Mouse (Mus musculus) hindbrain, embryonic 15.5 days (tissue): ENCODE measurements at regions not wholly inside any gene's neighbourhood (a gene's known extent, or its start where the extent isn't known, plus 50 kb on each side); places are given as distances from the start of the nearest gene placed in this dataset.
"Not testable (repeated sequence)": the region's sequence is repeated elsewhere in the genome, so short reads cannot be mapped to it uniquely, and the experiment has no call there.

Experiments
- ATAC-seq: fragments of 200-750 bp; cut with Nextera tagmentation; 2 replicates; pipeline ENCODE4 v1.8.0; 2017; ENCODE audit warnings: low read depth, moderate number of reproducible peaks, moderate TSS enrichment; ENCODE audit not compliant: low FRiP score
- H3K27ac ChIP-seq: fragments of 300-500 bp; sonication (generic); replicated peaks from 2 replicates; pipeline ENCODE4 v1.5.1; 2015; ENCODE audit warnings: mild to moderate bottlenecking, inconsistent platforms
- H3K27me3 ChIP-seq: fragments of 300-500 bp; sonication (generic); 2 replicates; pipeline ENCODE4 v1.6.1; 2015; ENCODE audit warnings: control low read depth, inconsistent platforms
- H3K36me3 ChIP-seq: fragments of 300-500 bp; sonication (generic); 2 replicates; pipeline ENCODE4 v1.6.1; 2015; ENCODE audit warnings: control low read depth, inconsistent platforms
- H3K4me1 ChIP-seq: fragments of 300-500 bp; sonication (generic); replicated peaks from 2 replicates; pipeline ENCODE4 v1.6.1; 2015; ENCODE audit warnings: control low read depth, inconsistent platforms
- H3K4me2 ChIP-seq: fragments of 300-500 bp; sonication (generic); 2 replicates; pipeline ENCODE4 v1.6.1; 2015; ENCODE audit warnings: moderate library complexity, mild to moderate bottlenecking, inconsistent platforms
- H3K4me3 ChIP-seq: fragments of 300-500 bp; sonication (generic); 2 replicates; pipeline ENCODE4 v1.5.1; 2015; ENCODE audit warnings: mild to moderate bottlenecking, inconsistent platforms
- H3K9ac ChIP-seq: fragments of 300-500 bp; sonication (generic); 2 replicates; pipeline ENCODE4 v1.6.1; 2015; ENCODE audit warnings: inconsistent platforms
- H3K9me3 ChIP-seq: fragments of 300-500 bp; sonication (generic); 2 replicates; pipeline ENCODE4 v1.6.1; 2016; ENCODE audit warnings: control low read depth, inconsistent platforms
- WGBS: fragments of 180-500 bp; shearing (Covaris S2); methylation state at CpG from one replicate; pipeline ENCODE4 v1.1.7; 2015; 5-methylcytosine and 5-hydroxymethylcytosine counted together

DNA sequence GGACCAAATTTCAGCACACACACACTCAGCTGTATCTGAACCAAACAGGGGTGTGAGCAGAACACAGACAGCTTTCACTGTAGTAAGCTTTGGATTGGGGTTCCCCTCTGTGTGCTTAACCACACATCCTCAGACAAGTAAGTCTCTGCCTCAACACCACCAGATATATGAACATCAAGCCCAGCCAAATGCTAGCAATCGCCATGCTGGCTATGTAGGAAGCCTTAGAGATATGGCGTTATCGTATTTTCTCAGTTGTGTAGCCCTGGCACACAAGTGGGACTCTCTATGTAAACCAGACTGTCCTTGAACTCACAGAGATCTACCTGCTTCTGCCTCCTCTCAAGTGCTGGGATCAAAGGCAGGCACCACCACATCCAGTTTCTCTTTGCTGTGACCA is 99.9 kb upstream of the Plcl2 start:
- Histone ChIP-seq H3K36me3 (no peaks in the 10 kb centered on the region), H3K4me1 (no peaks in the 10 kb centered on the region), H3K27me3 (no peaks in the 10 kb centered on the region), H3K27ac (no peak overlapping the region), H3K9me3 (no peaks in the 10 kb centered on the region), H3K4me3 (no peak overlapping the region), H3K4me2 (no peak overlapping the region), H3K9ac (no peak overlapping the region)
- ATAC-seq, result no peak
- WGBS, result 96% methylated on average over 3 of the region's 3 CpGs

DNA sequence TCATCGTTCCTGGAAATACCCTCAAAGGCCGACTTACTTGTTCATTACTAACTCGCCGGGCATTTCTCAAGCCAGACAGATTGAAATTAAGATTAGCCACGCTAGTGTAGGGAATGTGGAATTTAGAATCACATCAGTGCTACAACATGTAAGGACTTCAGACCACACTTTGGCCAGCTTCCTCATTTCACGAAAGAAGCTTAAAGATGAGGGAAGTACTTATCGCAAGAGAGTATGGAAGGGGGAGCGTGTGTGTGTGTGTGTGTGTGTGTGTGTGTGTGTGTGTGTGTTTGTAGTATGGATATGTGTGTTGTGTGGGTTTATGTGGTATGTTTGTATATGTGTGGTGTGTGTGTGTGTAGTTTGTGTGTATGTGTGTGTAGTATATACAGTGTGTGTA is 99.3 kb upstream of the Plcl2 start:
- Histone ChIP-seq H3K27me3 (no peaks in the 10 kb centered on the region), H3K9me3 (no peaks in the 10 kb centered on the region), H3K4me3 (no peak overlapping the region), H3K9ac (no peak overlapping the region), H3K27ac (no peak overlapping the region), H3K4me2 (no peak overlapping the region), H3K36me3 (no peaks in the 10 kb centered on the region), H3K4me1 (no peaks in the 10 kb centered on the region)
- no peak for ATAC-seq
- WGBS, result 91% methylated on average over 8 of the region's 8 CpGs

DNA sequence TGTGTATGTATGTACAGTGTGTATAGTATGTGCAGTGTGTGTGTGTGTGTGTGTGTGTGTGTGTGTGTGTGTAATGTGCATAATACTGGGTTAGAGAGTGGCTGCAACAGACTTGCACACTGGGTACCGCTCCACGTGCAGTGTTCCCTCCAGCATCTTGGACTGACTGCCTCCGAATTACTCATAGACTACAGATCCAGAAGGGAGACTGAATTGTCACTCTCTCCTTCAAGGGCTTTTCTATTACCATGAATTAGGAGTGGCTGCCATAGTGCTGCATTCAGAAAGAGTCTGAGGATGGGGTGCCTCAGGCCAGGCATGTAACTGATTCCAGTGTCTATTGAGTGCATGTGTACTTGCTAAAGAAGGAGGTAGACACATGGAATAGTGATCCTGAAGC is 98.9 kb upstream of the Plcl2 start:
- Histone ChIP-seq H3K9ac (no peak overlapping the region), H3K27me3 (no peaks in the 10 kb centered on the region), H3K4me2 (no peak overlapping the region), H3K36me3 (no peaks in the 10 kb centered on the region), H3K4me1 (no peaks in the 10 kb centered on the region), H3K4me3 (no peak overlapping the region), H3K9me3 (no peaks in the 10 kb centered on the region), H3K27ac (no peak overlapping the region)
- ATAC-seq, result no peak
- 82% methylated on average over 3 of the region's 3 CpGs for WGBS

DNA sequence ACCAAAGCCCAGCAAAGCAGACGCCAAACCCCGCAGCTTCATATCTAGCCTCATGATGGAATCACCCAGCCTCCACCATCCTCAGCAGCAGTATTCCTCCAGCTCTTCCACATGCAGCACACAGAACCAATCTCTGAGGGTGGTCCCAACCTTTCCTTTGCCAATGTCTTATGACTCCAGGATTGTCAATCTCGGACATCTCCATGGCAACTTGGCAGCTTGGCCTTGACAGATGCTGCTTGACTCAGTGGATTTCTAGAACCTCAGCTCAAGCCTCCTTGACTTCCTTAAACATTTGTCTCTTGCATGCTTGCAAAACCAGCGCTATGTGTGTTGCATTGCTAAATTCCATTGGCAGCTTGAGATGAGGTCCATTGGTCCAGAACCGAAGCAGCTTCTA is 96.8 kb upstream of the Plcl2 start:
- no peak overlapping the region for H3K27ac ChIP-seq
- no peaks in the 10 kb centered on the region for H3K27me3 ChIP-seq
- H3K9me3 ChIP-seq, result no peaks in the 10 kb centered on the region
- WGBS, result 84% methylated on average over 5 of the region's 5 CpGs
- no peaks in the 10 kb centered on the region for H3K4me1 ChIP-seq
- no peak for ATAC-seq
- no peak overlapping the region for H3K4me3 ChIP-seq
- no peak overlapping the region for H3K4me2 ChIP-seq
- no peaks in the 10 kb centered on the region for H3K36me3 ChIP-seq
- no peak overlapping the region for H3K9ac ChIP-seq

DNA sequence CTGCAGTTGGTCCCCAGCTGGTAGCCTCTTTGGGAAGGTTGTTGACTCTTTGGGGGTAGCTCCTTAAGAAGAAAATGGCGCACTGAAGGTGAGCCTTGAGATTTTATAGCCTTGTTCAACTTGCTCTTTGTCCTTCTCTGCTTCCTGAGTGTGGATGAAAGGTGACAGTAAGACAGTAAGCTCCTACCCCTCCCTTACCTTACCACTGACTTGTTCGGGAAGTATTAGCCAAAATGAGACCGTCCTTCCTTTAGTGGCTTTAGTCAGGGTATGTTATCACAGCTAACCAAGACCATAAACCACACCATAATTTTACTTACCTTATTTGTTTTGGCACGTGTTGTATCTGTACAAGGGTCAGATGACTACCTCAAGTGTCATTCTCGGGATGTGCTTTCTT is 95.3 kb upstream of the Plcl2 start:
- H3K9ac ChIP-seq, result no peak overlapping the region
- H3K4me1 ChIP-seq, result no peaks in the 10 kb centered on the region
- no peak for ATAC-seq
- no peak overlapping the region for H3K4me2 ChIP-seq
- no peak overlapping the region for H3K27ac ChIP-seq
- no peaks in the 10 kb centered on the region for H3K9me3 ChIP-seq
- no peaks in the 10 kb centered on the region for H3K27me3 ChIP-seq
- no peak overlapping the region for H3K4me3 ChIP-seq
- no peaks in the 10 kb centered on the region for H3K36me3 ChIP-seq
- 91% methylated on average over 5 of the region's 5 CpGs for WGBS

DNA sequence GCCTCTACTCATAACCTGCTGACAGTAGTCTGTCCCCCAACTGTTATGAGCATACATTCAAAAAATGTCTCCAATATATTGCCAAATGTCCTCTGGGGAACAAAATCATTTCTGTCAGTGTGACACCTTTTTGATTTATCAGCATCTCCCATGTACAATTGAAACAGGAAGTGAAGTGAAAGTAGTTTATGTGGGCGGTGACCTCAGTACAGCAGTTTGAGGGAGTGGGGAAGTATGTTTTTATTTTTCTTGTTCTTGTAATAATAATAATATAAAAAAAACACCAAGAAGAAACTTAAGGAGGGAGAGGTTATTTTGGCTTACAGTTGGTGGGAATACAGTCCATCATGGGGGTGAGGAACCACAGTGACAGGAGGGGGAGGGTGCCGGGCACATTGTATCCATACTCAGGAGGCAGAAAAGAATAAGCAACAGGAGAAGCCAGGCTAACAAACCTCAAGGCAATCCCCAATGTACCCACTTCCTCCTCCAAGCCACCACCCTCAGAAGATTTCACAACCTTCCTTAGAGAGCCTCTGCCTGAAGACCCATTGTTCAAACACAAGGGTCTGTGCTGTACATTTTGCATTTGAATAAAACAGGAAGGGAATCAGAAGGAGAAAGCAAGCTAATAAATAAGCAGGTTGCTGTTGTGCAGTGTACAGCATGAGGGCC is 93.7 kb upstream of the Plcl2 start:
- H3K4me2 ChIP-seq, result no peak overlapping the region
- no peak overlapping the region for H3K4me3 ChIP-seq
- ATAC-seq, result no peak
- H3K9me3 ChIP-seq, result no peaks in the 10 kb centered on the region
- 90% methylated on average over 2 of the region's 2 CpGs for WGBS
- no peaks in the 10 kb centered on the region for H3K4me1 ChIP-seq
- no peaks in the 10 kb centered on the region for H3K27me3 ChIP-seq
- H3K9ac ChIP-seq, result no peak overlapping the region
- H3K36me3 ChIP-seq, result no peaks in the 10 kb centered on the region
- no peak overlapping the region for H3K27ac ChIP-seq

DNA sequence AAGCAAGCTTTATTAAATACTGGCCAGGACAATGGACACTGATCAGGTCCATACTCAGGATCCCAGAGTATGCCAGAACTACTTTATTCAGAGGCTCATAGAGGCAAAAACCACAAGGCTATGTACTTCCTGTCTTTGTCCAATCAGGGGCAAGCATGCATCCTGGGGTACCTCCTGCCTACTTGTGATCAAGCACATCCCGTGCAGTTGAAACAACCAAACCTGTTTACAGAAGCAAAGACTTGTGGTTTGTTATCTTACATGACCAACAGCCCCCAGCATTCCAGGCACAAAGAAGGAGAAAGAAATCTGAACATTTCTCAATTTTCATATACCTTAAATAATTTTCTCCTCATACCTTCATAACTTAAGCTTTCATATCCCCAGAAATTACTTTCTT is 93.1 kb upstream of the Plcl2 start:
- Histone ChIP-seq H3K4me1 (no peaks in the 10 kb centered on the region), H3K4me3 (no peak overlapping the region), H3K27me3 (no peaks in the 10 kb centered on the region), H3K9ac (no peak overlapping the region), H3K36me3 (no peaks in the 10 kb centered on the region), H3K9me3 (no peaks in the 10 kb centered on the region), H3K27ac (no peak overlapping the region), H3K4me2 (no peak overlapping the region)
- no peak for ATAC-seq
- 66% methylated on average over 1 of the region's 1 CpGs for WGBS

DNA sequence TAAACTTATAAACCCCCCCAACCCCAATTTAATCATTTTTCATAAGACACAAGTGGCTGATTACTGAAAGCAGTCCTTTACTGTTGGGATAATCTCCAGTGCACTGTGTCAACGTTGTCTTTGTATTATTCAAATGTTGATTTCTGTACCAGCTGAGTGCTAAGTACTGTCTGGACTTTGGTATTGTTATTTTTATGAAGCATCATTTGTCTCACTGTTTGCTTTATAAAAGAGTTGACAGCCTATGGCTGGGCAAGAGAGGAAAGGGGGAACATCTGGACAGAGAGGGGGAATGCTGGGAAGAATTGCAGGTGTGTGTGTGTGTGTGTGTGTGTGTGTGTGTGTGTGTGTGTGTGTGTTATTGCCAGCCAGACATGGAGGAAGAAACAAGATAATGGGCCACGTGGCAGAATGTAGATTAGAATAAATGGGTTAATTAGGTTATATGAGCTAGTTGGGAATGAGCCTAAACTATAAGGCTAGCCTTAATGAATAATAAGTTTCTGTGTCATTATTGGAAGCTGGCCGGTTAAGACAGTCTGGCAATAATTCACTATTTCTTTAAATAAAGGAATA is 92.6 kb upstream of the Plcl2 start:
- H3K4me1 ChIP-seq, result no peaks in the 10 kb centered on the region
- H3K4me2 ChIP-seq, result no peak overlapping the region
- ATAC-seq, result no peak
- WGBS, result 49% methylated on average over 3 of the region's 3 CpGs
- no peaks in the 10 kb centered on the region for H3K27me3 ChIP-seq
- no peak overlapping the region for H3K27ac ChIP-seq
- no peak overlapping the region for H3K9ac ChIP-seq
- H3K4me3 ChIP-seq, result no peak overlapping the region
- no peaks in the 10 kb centered on the region for H3K36me3 ChIP-seq
- no peaks in the 10 kb centered on the region for H3K9me3 ChIP-seq

DNA sequence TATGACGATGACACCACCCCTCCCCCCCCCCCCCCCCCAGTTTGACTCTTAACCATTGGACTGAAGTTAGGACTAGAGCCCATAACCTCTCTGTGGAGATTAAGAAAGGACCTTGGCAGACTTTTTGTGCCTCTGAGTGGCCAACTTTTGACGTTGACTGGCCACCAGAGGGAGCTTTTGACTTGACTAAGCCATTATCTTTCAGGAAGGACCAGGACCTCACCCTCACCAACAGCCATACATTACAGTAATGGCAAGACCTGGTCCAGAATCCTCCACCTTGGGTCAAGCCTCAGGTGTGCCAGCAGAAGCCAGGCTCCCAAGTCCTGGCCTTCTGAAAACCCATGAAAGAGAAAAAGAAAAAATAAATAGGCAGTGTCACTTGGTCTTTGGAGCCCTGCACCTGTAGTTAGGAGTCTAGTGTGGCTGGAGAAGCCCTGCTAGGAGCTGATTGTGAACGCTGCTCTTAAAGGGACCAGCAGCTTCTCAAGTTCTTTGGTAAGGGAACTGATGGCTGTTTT is 90.3 kb upstream of the Plcl2 start:
- no peaks in the 10 kb centered on the region for H3K36me3 ChIP-seq
- no peaks in the 10 kb centered on the region for H3K27me3 ChIP-seq
- no peak overlapping the region for H3K27ac ChIP-seq
- no peaks in the 10 kb centered on the region for H3K9me3 ChIP-seq
- no peak for ATAC-seq
- H3K4me1 ChIP-seq, result no peaks in the 10 kb centered on the region
- WGBS, result 74% methylated on average over 3 of the region's 3 CpGs
- no peak overlapping the region for H3K9ac ChIP-seq
- no peak overlapping the region for H3K4me3 ChIP-seq
- H3K4me2 ChIP-seq, result no peak overlapping the region

DNA sequence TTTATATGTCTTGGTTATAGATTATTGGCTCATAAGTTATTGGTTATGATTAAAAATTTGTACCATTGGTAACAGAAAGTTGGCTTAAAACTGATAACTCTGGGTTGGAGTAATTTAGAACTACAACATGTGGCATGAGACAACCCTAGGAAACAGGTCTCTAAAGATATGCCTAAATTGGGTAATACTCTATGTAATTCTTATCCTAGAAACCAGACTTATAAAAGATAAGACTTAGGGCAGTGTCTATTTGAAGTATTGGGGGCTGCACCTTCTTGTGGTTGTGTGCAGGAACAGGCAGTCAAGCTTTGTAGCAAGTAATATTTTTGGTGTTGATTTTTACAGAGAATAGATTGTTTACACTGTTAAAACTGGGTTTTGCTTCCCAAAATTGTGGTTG is 89.7 kb upstream of the Plcl2 start:
- not testable (repeated sequence) for H3K4me3 ChIP-seq, H3K9ac ChIP-seq, H3K27me3 ChIP-seq, H3K4me1 ChIP-seq, ATAC-seq, H3K4me2 ChIP-seq, H3K36me3 ChIP-seq, H3K27ac ChIP-seq, H3K9me3 ChIP-seq

DNA sequence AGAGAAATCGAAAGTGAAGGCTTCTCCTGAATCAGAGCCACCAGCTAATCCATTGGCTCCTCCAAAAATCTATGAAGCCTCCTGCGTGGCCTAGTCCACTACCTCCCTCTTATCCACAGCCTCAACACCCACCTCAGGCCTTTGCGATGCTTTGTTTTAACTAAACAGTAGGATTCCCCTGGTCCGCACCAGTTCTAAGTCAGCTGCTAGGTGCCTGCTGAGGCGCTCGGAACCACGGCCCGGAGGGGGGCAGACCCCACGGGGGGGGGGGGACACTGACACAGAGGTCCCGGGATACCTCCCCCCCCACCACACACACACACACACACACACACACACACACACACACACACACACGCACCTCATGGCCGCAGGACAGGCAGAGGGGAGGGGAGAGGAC is 89.2 kb upstream of the Plcl2 start:
- Histone ChIP-seq H3K27ac (no peak overlapping the region), H3K27me3 (no peaks in the 10 kb centered on the region), H3K9me3 (no peaks in the 10 kb centered on the region), H3K4me2 (no peak overlapping the region), H3K4me1 (no peaks in the 10 kb centered on the region), H3K9ac (no peak overlapping the region), H3K36me3 (no peaks in the 10 kb centered on the region), H3K4me3 (no peak overlapping the region)
- WGBS, result 89% methylated on average over 11 of the region's 12 CpGs
- peak; percentile 69; the same call in 1 of the 2 replicates for ATAC-seq

DNA sequence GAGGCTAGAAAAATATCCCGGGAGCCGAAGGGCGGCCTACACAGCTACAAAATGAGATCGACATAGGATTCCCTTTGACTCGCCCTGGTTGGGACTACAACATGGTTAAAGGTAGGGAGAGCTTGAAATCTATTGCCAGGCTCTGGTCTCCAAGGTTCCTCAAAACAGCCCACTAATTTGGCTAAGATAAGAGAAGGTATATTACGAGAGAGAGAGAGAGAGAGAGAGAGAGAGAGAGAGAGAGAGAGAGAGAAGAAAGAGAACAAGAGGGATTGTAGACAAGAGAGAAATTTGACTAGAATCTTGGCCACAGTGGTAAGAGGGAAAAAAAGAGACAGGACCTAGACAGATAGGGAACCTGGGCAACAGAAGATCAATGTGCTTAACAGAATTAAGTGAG is 88.5 kb upstream of the Plcl2 start:
- no peak for ATAC-seq
- WGBS, result 93% methylated on average over 6 of the region's 6 CpGs
- H3K9ac ChIP-seq, result no peak overlapping the region

DNA sequence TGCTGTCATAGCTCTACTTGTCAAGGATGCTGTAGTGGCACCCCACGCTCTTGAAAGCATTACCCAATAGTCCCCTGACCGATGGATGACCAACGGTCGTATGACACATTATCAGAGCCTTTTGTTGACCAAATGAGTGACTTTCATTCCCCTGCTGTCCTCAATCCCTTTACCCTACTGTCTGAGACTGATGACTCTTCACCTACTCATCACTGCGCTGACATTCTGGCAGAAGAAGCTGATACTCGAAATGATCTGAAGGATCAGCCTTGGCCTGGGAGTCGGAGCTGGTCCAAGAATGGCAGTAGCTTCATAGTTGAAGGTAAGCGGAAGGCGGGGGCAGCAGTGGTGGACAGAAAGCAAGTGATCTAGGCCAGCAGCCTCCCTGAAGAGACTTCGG is 87.7 kb upstream of the Plcl2 start:
- Histone ChIP-seq H3K9me3 (no peaks in the 10 kb centered on the region), H3K27me3 (no peaks in the 10 kb centered on the region), H3K4me3 (no peak overlapping the region), H3K4me1 (no peaks in the 10 kb centered on the region), H3K36me3 (no peaks in the 10 kb centered on the region), H3K27ac (no peak overlapping the region), H3K4me2 (no peak overlapping the region), H3K9ac (no peak overlapping the region)
- WGBS, result 94% methylated on average over 10 of the region's 10 CpGs
- no peak for ATAC-seq

More for the DNA sequence above, 88.5 kb upstream of the Plcl2 start:
- Histone ChIP-seq H3K9me3 (no peaks in the 10 kb centered on the region), H3K36me3 (no peaks in the 10 kb centered on the region), H3K4me2 (no peak overlapping the region), H3K4me3 (no peak overlapping the region), H3K27me3 (no peaks in the 10 kb centered on the region), H3K4me1 (no peaks in the 10 kb centered on the region), H3K27ac (no peak overlapping the region)
